Mouse (Mus musculus): Measurements from ENCODE around the gene Tmem86a. TPM values are rescaled to one million over a fixed set of nuclear protein-coding genes. Genes with fewer than 3 reads are reported as not detected.

Gene Tmem86a
- total RNA-seq, 1 experiment from 2014 or later = 2.3 TPM

GRCm38 (mm10) chr7:47103671-47104414 lies 53.4 kb downstream of the Tmem86a start:
- ATAC-seq (replicated peaks in 1 of 2; ENCODE audit: insufficient read depth in 1 of 2, low FRiP score in 2 of 2, low TSS enrichment in 1 of 2, low read depth in 1 of 2, poor library complexity in 2 of 2, severe bottlenecking in 2 of 2) = peak; percentile 82 to 91; a peak in 3 of 4 replicates

Other genes with a start within 250 kb of the Tmem86a start
- 290 and 314 TPM in 2 replicates for gene Ldha, start 209.1 kb upstream of the Tmem86a start, total RNA-seq (2017)
- 4.6 TPM in 1 of 2 replicates, not detected in the other for gene Ldhc, start 189.4 kb upstream of the Tmem86a start, total RNA-seq (2017)
- 61.9 and 66.0 TPM in 2 replicates for gene Tsg101, start 130.6 kb upstream of the Tmem86a start, total RNA-seq (2017)
- gene Uevld, start 92.1 kb upstream of the Tmem86a start, total RNA-seq (2017) = 20.8 and 22.5 TPM in 2 replicates
- gene Gm9999, start 67.0 kb upstream of the Tmem86a start, total RNA-seq (2017) = not detected in 2 replicates
- 42.0 and 43.9 TPM in 2 replicates for gene Spty2d1, start 42.2 kb upstream of the Tmem86a start, total RNA-seq (2017)
- 0.31 TPM in 1 of 2 replicates, not detected in the other for gene Ptpn5, start 83.1 kb downstream of the Tmem86a start, total RNA-seq (2017)
- not detected in 2 replicates for gene Mrgpra6, start 154.3 kb downstream of the Tmem86a start, total RNA-seq (2017)
- gene Mrgpra9, start 202.2 kb downstream of the Tmem86a start, total RNA-seq (2017) = not detected in 2 replicates